Mouse (Mus musculus) liver, embryonic 11.5 days (tissue): ENCODE measurements at regions not wholly inside any gene's neighbourhood (a gene's known extent, or its start where the extent isn't known, plus 50 kb on each side); places are given as distances from the start of the nearest gene placed in this dataset.

Source experiments
- ATAC-seq: fragments of 200-750 bp; cut with Nextera tagmentation; replicated peaks from 2 replicates; pipeline ENCODE4 v1.8.0; 2017; ENCODE audit warnings: moderate number of reproducible peaks, mild to moderate bottlenecking, moderate TSS enrichment, moderate library complexity; ENCODE audit not compliant: low FRiP score
- DNase-seq: peaks from one replicate; pipeline ENCODE4 v3.0.0-alpha.2; 2017; ENCODE audit warnings: low spot score
- H3K27ac ChIP-seq: fragments of 300-500 bp; sonication (generic); 2 replicates; pipeline ENCODE4 v1.5.1; 2014; ENCODE audit warnings: mild to moderate bottlenecking, low read depth, low read length, control low read depth
- H3K27me3 ChIP-seq: fragments of 300-500 bp; sonication (generic); replicated peaks from 2 replicates; pipeline ENCODE4 v1.6.1; 2014; ENCODE audit warnings: low read length, mixed read lengths; ENCODE audit not compliant: control insufficient read depth, insufficient read depth
- H3K36me3 ChIP-seq: fragments of 300-500 bp; sonication (generic); 2 replicates; pipeline ENCODE4 v1.6.1; 2014; ENCODE audit warnings: mild to moderate bottlenecking, low read length, moderate library complexity, mixed read lengths; ENCODE audit not compliant: control insufficient read depth, insufficient read depth
- H3K4me1 ChIP-seq: fragments of 300-500 bp; sonication (generic); replicated peaks from 2 replicates; pipeline ENCODE4 v1.6.1; 2014; ENCODE audit warnings: low read length, mixed read lengths; ENCODE audit not compliant: control insufficient read depth, insufficient read depth
- H3K4me2 ChIP-seq: fragments of 300-500 bp; sonication (generic); 2 replicates; pipeline ENCODE4 v1.6.1; 2014; ENCODE audit warnings: mild to moderate bottlenecking, control low read depth, moderate library complexity
- H3K4me3 ChIP-seq: fragments of 300-500 bp; sonication (generic); 2 replicates; pipeline ENCODE4 v1.5.1; 2014; ENCODE audit warnings: low read depth, low read length, control low read depth
- H3K9ac ChIP-seq: fragments of 300-500 bp; sonication (generic); 2 replicates; pipeline ENCODE4 v1.6.1; 2014; ENCODE audit warnings: low read depth, low read length, control low read depth
- H3K9me3 ChIP-seq: fragments of 300-500 bp; sonication (generic); 2 replicates; pipeline ENCODE4 v1.6.1; 2016; ENCODE audit warnings: low read length, inconsistent platforms, mixed read lengths; ENCODE audit not compliant: control insufficient read depth
- WGBS: fragments of 180-500 bp; shearing (Covaris S2); extraction: QIAGEN DNeasy Blood & Tissue Kit; methylation state at CpG from one replicate; pipeline ENCODE4 v1.1.7; 2014; 5-methylcytosine and 5-hydroxymethylcytosine counted together

GRCm38 (mm10) chr15:93101881-93102280 lies 173.1 kb downstream of the Gxylt1 start:
- no peaks in the 10 kb centered on the region for H3K4me1 ChIP-seq
- 87% methylated on average over 10 of the region's 10 CpGs for WGBS

DNA sequence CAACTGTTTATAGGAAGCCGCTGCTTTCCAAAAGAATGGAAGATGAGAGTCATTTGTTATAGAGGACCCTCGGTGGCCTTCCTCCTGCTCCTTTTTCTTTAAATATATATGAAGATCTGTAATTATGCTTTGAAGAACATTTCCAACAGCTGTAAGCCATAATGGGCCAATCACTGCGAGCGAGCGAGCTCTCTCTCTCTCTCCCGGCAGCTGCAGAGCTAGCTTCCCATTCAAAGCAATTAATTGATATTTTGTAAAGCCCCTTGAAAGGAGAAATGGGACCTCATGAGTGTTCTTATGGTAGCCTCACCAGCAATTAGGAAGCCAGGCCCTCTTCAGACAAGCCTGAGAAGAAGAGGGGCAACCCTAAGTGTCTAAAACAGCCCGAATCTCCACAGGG lies 174.1 kb downstream of the Gxylt1 start:
- Histone ChIP-seq H3K36me3 (no peaks in the 10 kb centered on the region), H3K27me3 (no peaks in the 10 kb centered on the region), H3K4me1 (no peaks in the 10 kb centered on the region), H3K9me3 (no peaks in the 10 kb centered on the region), H3K27ac (no peak overlapping the region), H3K9ac (no peak overlapping the region), H3K4me2 (no peak overlapping the region), H3K4me3 (no peak overlapping the region)
- 84% methylated on average over 7 of the region's 7 CpGs for WGBS
- ATAC-seq (no peak), DNase-seq (peak; percentile 18)

More at GRCm38 (mm10) chr15:93101881-93102280, 173.1 kb downstream of the Gxylt1 start:
- Histone ChIP-seq H3K4me3 (no peak overlapping the region), H3K4me2 (no peak overlapping the region), H3K36me3 (no peaks in the 10 kb centered on the region), H3K9ac (no peak overlapping the region), H3K27ac (no peak overlapping the region), H3K27me3 (no peaks in the 10 kb centered on the region), H3K9me3 (no peaks in the 10 kb centered on the region)
- ATAC-seq, result no peak
- peak; percentile 18 for DNase-seq

GRCm38 (mm10) chr15:93099840-93100239 lies 175.1 kb downstream of the Gxylt1 start:
- Histone ChIP-seq H3K4me1 (peaks cover under 1% of the 10 kb centered on the region; the same call in 1 of the 2 replicates), H3K9ac (no peak overlapping the region), H3K27ac (no peak overlapping the region), H3K4me3 (no peak overlapping the region), H3K36me3 (no peaks in the 10 kb centered on the region), H3K4me2 (no peak overlapping the region), H3K9me3 (no peaks in the 10 kb centered on the region), H3K27me3 (no peaks in the 10 kb centered on the region)
- WGBS, result 76% methylated on average over 3 of the region's 3 CpGs
- DNase-seq, result no peak
- ATAC-seq, result no peak

DNA sequence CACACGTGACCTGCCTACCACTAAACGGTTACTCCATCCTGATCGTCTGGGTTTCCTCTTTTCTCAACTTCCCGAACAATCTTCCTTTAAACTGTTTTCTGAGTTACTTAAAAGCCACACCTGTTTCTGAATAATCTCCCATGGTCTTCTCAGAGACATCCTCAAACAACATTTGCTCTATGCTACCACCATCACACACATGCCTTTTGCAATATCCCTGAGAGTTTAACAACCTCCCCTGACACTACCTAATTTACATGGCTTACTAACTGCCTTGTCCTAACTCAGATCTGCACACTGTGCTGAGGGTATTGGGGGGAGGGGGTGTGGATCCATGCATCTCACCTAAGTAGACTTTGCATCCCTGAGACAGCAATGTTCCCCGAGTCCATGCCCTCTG lies 178.6 kb downstream of the Gxylt1 start:
- no peak overlapping the region for H3K27ac ChIP-seq
- H3K4me3 ChIP-seq, result no peak overlapping the region
- ATAC-seq (no peak), DNase-seq (peak; percentile 15)
- no peaks in the 10 kb centered on the region for H3K9me3 ChIP-seq
- H3K4me2 ChIP-seq, result no peak overlapping the region
- peaks cover 3% of the 10 kb centered on the region; the same call in 1 of the 2 replicates for H3K4me1 ChIP-seq
- no peaks in the 10 kb centered on the region for H3K36me3 ChIP-seq
- no peaks in the 10 kb centered on the region for H3K27me3 ChIP-seq
- 69% methylated on average over 5 of the region's 5 CpGs for WGBS
- H3K9ac ChIP-seq, result no peak overlapping the region

DNA sequence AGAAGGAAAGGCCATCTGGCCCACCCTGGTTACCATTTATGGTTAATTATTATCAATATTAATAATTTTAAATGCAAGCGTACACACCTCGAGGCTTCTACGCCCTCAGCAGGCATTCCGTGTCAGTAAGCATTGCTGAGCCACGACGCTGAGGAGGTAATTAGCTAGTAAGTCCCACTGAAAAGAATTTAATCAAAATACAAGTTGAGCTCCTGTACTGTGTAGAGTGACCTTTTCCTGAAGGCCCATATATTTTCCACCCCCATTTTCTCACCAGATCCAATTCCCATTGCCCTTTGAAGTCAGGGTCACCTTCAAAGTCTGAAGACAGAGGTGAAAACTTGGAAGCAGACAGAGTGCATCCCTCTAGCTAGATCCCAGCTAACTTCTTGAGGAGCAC lies 179.8 kb downstream of the Gxylt1 start:
- Histone ChIP-seq H3K9ac (no peak overlapping the region), H3K4me2 (no peak overlapping the region), H3K4me1 (peaks cover 3% of the 10 kb centered on the region; the same call in 1 of the 2 replicates), H3K4me3 (no peak overlapping the region), H3K9me3 (no peaks in the 10 kb centered on the region), H3K36me3 (no peaks in the 10 kb centered on the region), H3K27me3 (no peaks in the 10 kb centered on the region), H3K27ac (no peak overlapping the region)
- ATAC-seq (no peak), DNase-seq (no peak)
- WGBS, result 74% methylated on average over 6 of the region's 6 CpGs

GRCm38 (mm10) chr15:93094202-93095135 lies 180.5 kb downstream of the Gxylt1 start:
- Histone ChIP-seq H3K9me3 (no peaks in the 10 kb centered on the region), H3K27me3 (no peaks in the 10 kb centered on the region), H3K4me2 (no peak overlapping the region), H3K4me3 (no peak overlapping the region), H3K27ac (no peak overlapping the region), H3K9ac (no peak overlapping the region), H3K4me1 (peaks cover 3% of the 10 kb centered on the region; the same call in 1 of the 2 replicates), H3K36me3 (no peaks in the 10 kb centered on the region)
- 39% methylated on average over 23 of the region's 23 CpGs for WGBS
- ATAC-seq (peak; percentile 77), DNase-seq (peak; percentile 35)

DNA sequence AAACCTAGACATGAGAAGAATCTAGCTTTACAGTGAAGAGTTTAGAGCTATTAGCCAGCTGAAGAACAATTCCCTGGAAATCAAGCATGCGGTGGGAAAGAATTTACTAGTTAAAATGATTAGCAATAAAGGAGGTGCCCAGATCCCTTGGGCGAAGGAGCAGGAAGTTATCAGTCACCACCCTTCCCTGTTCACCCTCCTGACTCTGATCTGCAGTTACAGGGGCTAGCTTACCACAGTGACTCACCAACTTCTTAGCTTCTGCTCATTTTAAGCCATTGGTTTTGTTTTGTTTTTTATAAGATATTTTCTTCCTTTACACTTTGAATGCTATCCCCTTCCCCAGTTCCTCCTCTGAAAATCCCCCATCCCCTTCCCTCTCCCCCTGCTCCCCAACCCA lies 183.6 kb downstream of the Gxylt1 start:
- ATAC-seq (no peak), DNase-seq (no peak)
- Histone ChIP-seq H3K4me2 (no peak overlapping the region), H3K36me3 (no peaks in the 10 kb centered on the region), H3K4me3 (no peak overlapping the region), H3K4me1 (peaks cover 3% of the 10 kb centered on the region; the same call in 1 of the 2 replicates), H3K27me3 (no peaks in the 10 kb centered on the region), H3K9me3 (no peaks in the 10 kb centered on the region), H3K27ac (no peak overlapping the region), H3K9ac (no peak overlapping the region)
- WGBS, result 39% methylated on average over 2 of the region's 2 CpGs

GRCm38 (mm10) chr15:93089347-93089746 lies 185.6 kb downstream of the Gxylt1 start:
- ATAC-seq (0 out of 2 replicates have a peak, but pooled peaks have one; percentile 12), DNase-seq (peak; percentile 50)
- H3K27ac ChIP-seq, result no peak overlapping the region
- H3K4me1 ChIP-seq, result no peaks in the 10 kb centered on the region
- H3K4me3 ChIP-seq, result no peak overlapping the region
- 24% methylated on average over 13 of the region's 13 CpGs for WGBS
- no peaks in the 10 kb centered on the region for H3K36me3 ChIP-seq
- H3K9me3 ChIP-seq, result no peaks in the 10 kb centered on the region
- H3K27me3 ChIP-seq, result no peaks in the 10 kb centered on the region
- no peak overlapping the region for H3K9ac ChIP-seq
- H3K4me2 ChIP-seq, result no peak overlapping the region
